In genomic region chr11:9191555-9192131, GRCm38 (mm10) we compare ENCODE assay signal across 12 mouse cellular contexts. TPM values are rescaled to one million over a fixed set of nuclear protein-coding genes. Genes with fewer than 3 reads are reported as not detected.
DNase-seq lines count a peak whose midpoint lies in the region; ATAC-seq and TF ChIP-seq lines count a peak whose summit lies in the region.
"Had no signal": no experiment of that assay in that cellular context is flagged by ENCODE, and none has a peak within 500 bp of the region (broad histone marks: within the 10 kb centered on the region; RNA-seq: fewer than 3 reads in every experiment).

Gene Abca13 (plus strand): TSS chr11:9191942.

- no peaks in the 10 kb centered on the region for H3K9me3 ChIP-seq in liver, postnatal 0 days (ENCODE audit: low read length)
- H3K9me3 ChIP-seq in liver, embryonic 11.5 days (ENCODE audit: control insufficient read depth, low read length): no peaks in the 10 kb centered on the region
- H3K9me3 ChIP-seq in embryonic facial prominence, embryonic 11.5 days (replicated peaks; ENCODE audit: control insufficient read depth, low read length): no peaks in the 10 kb centered on the region
- H3K9me3 ChIP-seq in kidney, embryonic 16.5 days (ENCODE audit: low read length): no peaks in the 10 kb centered on the region
- H3K9me3 ChIP-seq in midbrain, embryonic 14.5 days (ENCODE audit: control insufficient read depth, low read length): no peaks in the 10 kb centered on the region
- H3K9me3 ChIP-seq: neural tube, embryonic 12.5 days had no signal

- H3K9ac ChIP-seq in liver, postnatal 0 days (replicated peaks): no peak within 1 kb of the TSS
- H3K9ac ChIP-seq in liver, embryonic 11.5 days (ENCODE audit: low read depth, low read length): no peak within 1 kb of the TSS
- no peak within 1 kb of the TSS for H3K9ac ChIP-seq in embryonic facial prominence, embryonic 11.5 days (replicated peaks; ENCODE audit: low read length)
- H3K9ac ChIP-seq in kidney, embryonic 16.5 days (replicated peaks; ENCODE audit: low read length): no peak within 1 kb of the TSS
- H3K9ac ChIP-seq in midbrain, embryonic 14.5 days (replicated peaks; ENCODE audit: low read length): no peak within 1 kb of the TSS
- H3K9ac ChIP-seq: hindbrain, embryonic 14.5 days; liver, embryonic 14.5 days; neural tube, embryonic 12.5 days had no signal

- no peaks in the 10 kb centered on the region for H3K4me1 ChIP-seq in liver, postnatal 0 days (ENCODE audit: insufficient read depth)
- H3K4me1 ChIP-seq in liver, embryonic 11.5 days (replicated peaks; ENCODE audit: control insufficient read depth, insufficient read depth, low read length): no peaks in the 10 kb centered on the region
- no peaks in the 10 kb centered on the region for H3K4me1 ChIP-seq in embryonic facial prominence, embryonic 11.5 days (ENCODE audit: control insufficient read depth, insufficient read depth, low read length)
- H3K4me1 ChIP-seq in kidney, embryonic 16.5 days (ENCODE audit: insufficient read depth, low read length): no peaks in the 10 kb centered on the region
- H3K4me1 ChIP-seq in midbrain, embryonic 14.5 days (ENCODE audit: control insufficient read depth, insufficient read depth, low read length): no peaks in the 10 kb centered on the region
- H3K4me1 ChIP-seq: neural tube, embryonic 12.5 days had no signal

- peak within 1 kb of the TSS; percentile 17 for H3K4me3 ChIP-seq in liver, postnatal 0 days (ENCODE audit: low read depth, low read length)
- no peak within 1 kb of the TSS for H3K4me3 ChIP-seq in liver, embryonic 11.5 days (ENCODE audit: low read depth, low read length)
- no peak within 1 kb of the TSS for H3K4me3 ChIP-seq in embryonic facial prominence, embryonic 11.5 days (ENCODE audit: low read depth, low read length)
- no peak within 1 kb of the TSS for H3K4me3 ChIP-seq in kidney, embryonic 16.5 days (ENCODE audit: low read length)
- H3K4me3 ChIP-seq in midbrain, embryonic 14.5 days (replicated peaks; ENCODE audit: low read depth, low read length): no peak within 1 kb of the TSS
- H3K4me3 ChIP-seq: neural tube, embryonic 12.5 days had no signal

- peak within 1 kb of the TSS; percentile 20; the same call in 1 of the 2 replicates for H3K4me2 ChIP-seq in liver, postnatal 0 days (ENCODE audit: low read depth, low read length)
- H3K4me2 ChIP-seq in liver, embryonic 11.5 days: no peak within 1 kb of the TSS
- H3K4me2 ChIP-seq in embryonic facial prominence, embryonic 11.5 days (ENCODE audit: low read depth, low read length): no peak within 1 kb of the TSS
- H3K4me2 ChIP-seq in kidney, embryonic 16.5 days (replicated peaks; ENCODE audit: low read depth, low read length): no peak within 1 kb of the TSS
- H3K4me2 ChIP-seq in midbrain, embryonic 14.5 days (ENCODE audit: low read length): no peak within 1 kb of the TSS
- H3K4me2 ChIP-seq: hindbrain, embryonic 14.5 days; neural tube, embryonic 12.5 days had no signal

- H3K36me3 ChIP-seq in liver, postnatal 0 days (replicated peaks; ENCODE audit: insufficient read depth, low read length): no peaks in the 10 kb centered on the region
- no peaks in the 10 kb centered on the region for H3K36me3 ChIP-seq in liver, embryonic 11.5 days (ENCODE audit: control insufficient read depth, insufficient read depth, low read length)
- H3K36me3 ChIP-seq in embryonic facial prominence, embryonic 11.5 days (replicated peaks; ENCODE audit: control insufficient read depth, insufficient read depth, low read depth, low read length): no peaks in the 10 kb centered on the region
- H3K36me3 ChIP-seq in kidney, embryonic 16.5 days (ENCODE audit: insufficient read depth, low read length): no peaks in the 10 kb centered on the region
- no peaks in the 10 kb centered on the region for H3K36me3 ChIP-seq in midbrain, embryonic 14.5 days (ENCODE audit: control insufficient read depth, insufficient read depth, low read length)
- H3K36me3 ChIP-seq: neural tube, embryonic 12.5 days had no signal

- TF ChIP-seq CTCF in liver, postnatal 0 days (IDR thresholded peaks at IDR 0.05; ENCODE audit: low read depth): no peak

- 56% methylated on average over 12 of the region's 12 CpGs for WGBS in liver, postnatal 0 days (ENCODE audit: insufficient replicate concordance)
- 66% methylated on average over 12 of the region's 12 CpGs for WGBS in liver, embryonic 11.5 days
- WGBS in embryonic facial prominence, embryonic 11.5 days: 34% methylated on average over 12 of the region's 12 CpGs
- 45% methylated on average over 12 of the region's 12 CpGs for WGBS in kidney, embryonic 16.5 days
- WGBS in midbrain, embryonic 14.5 days: 34% methylated on average over 12 of the region's 12 CpGs

- ATAC-seq in liver, postnatal 0 days: 0 out of 2 replicates have a peak, but pooled peaks have one; percentile 13
- no peak for ATAC-seq in liver, embryonic 11.5 days (replicated peaks; ENCODE audit: low FRiP score)
- ATAC-seq in embryonic facial prominence, embryonic 11.5 days (replicated peaks; ENCODE audit: insufficient number of reproducible peaks, low FRiP score, low TSS enrichment, low read depth): peak; percentile 58
- peak; percentile 50; the same call in 1 of the 2 replicates for ATAC-seq in kidney, embryonic 16.5 days (ENCODE audit: low FRiP score, low TSS enrichment)
- 0 out of 2 replicates have a peak, but pooled peaks have one; percentile 41 for ATAC-seq in midbrain, embryonic 14.5 days (ENCODE audit: low FRiP score, low TSS enrichment)

- H3K27ac ChIP-seq in liver, postnatal 0 days (ENCODE audit: low read depth): peak within 1 kb of the TSS; percentile 49; the same call in 1 of the 2 replicates
- H3K27ac ChIP-seq in liver, embryonic 11.5 days (ENCODE audit: low read depth, low read length): no peak within 1 kb of the TSS
- H3K27ac ChIP-seq in embryonic facial prominence, embryonic 11.5 days (replicated peaks; ENCODE audit: low read depth, low read length): no peak within 1 kb of the TSS
- 0 out of 2 replicates have a peak within 1 kb of the TSS, but pooled peaks have one; percentile 10 for H3K27ac ChIP-seq in kidney, embryonic 16.5 days (ENCODE audit: low read length)
- no peak within 1 kb of the TSS for H3K27ac ChIP-seq in midbrain, embryonic 14.5 days (replicated peaks; ENCODE audit: low read depth, low read length)
- H3K27ac ChIP-seq: hindbrain, embryonic 14.5 days; liver, embryonic 14.5 days; neural tube, embryonic 12.5 days had no signal

- DNase-seq in liver, postnatal 0 days: peak; percentile 17
- DNase-seq in liver, embryonic 11.5 days (ENCODE audit: low spot score): no peak
- no peak for DNase-seq in embryonic facial prominence, embryonic 11.5 days (ENCODE audit: low spot score)
- DNase-seq in midbrain, embryonic 14.5 days: peak; percentile 27
- no peak for DNase-seq in adrenal gland, postnatal 36 days
- no peak for DNase-seq in frontal cortex, postnatal 10 days (ENCODE audit: low spot score in 2 of 2)
- DNase-seq in left cerebral cortex, adult 8-10 months (ENCODE audit: low spot score in 2 of 2): no peak
- DNase-seq: heart, adult 11 months had no signal

- TF ChIP-seq EP300 in liver, postnatal 0 days (IDR thresholded peaks at IDR 0.05; ENCODE audit: low read depth): no peak

- H3K27me3 ChIP-seq in liver, postnatal 0 days (ENCODE audit: insufficient read depth, low read length): no peaks in the 10 kb centered on the region
- no peaks in the 10 kb centered on the region for H3K27me3 ChIP-seq in liver, embryonic 11.5 days (replicated peaks; ENCODE audit: control insufficient read depth, insufficient read depth, low read length)
- H3K27me3 ChIP-seq in embryonic facial prominence, embryonic 11.5 days (ENCODE audit: control insufficient read depth, insufficient read depth, low read length): no peaks in the 10 kb centered on the region
- no peaks in the 10 kb centered on the region for H3K27me3 ChIP-seq in kidney, embryonic 16.5 days (ENCODE audit: insufficient read depth, low read length)
- H3K27me3 ChIP-seq in midbrain, embryonic 14.5 days (ENCODE audit: control insufficient read depth, insufficient read depth, low read length): no peaks in the 10 kb centered on the region
- H3K27me3 ChIP-seq: neural tube, embryonic 12.5 days had no signal

RNA-seq across cellular contexts. Expression of gene Abca13, which starts in this region (rescaled TPM):
- polyA plus RNA-seq in liver, postnatal 0 days (2015; fragmentation: Nextera tagmentation; extraction: Ambion mirVana): 0.18 and 0.49 TPM in 2 replicates
- polyA plus RNA-seq in liver, embryonic 11.5 days (2014; fragmentation: Nextera tagmentation; extraction: Ambion mirVana): 0.04 and 0.09 TPM in 2 replicates
- polyA plus RNA-seq in embryonic facial prominence, embryonic 11.5 days (2014; fragmentation: Nextera tagmentation; extraction: Ambion mirVana): 0.08 TPM in 2 replicates
- 0.35 and 0.36 TPM in 2 replicates for polyA plus RNA-seq in kidney, embryonic 16.5 days (2015; fragmentation: Nextera tagmentation; extraction: Ambion mirVana)
- 0.03 and 0.18 TPM in 2 replicates for polyA plus RNA-seq in midbrain, embryonic 14.5 days (2014; fragmentation: Nextera tagmentation; extraction: Ambion mirVana)
- total RNA-seq in adrenal gland, postnatal 36 days (2021): under 1 TPM; 0.03 TPM
- total RNA-seq in left cerebral cortex, adult 8-10 months (2022): under 1 TPM; 0.02 to 0.04 (median 0.02) TPM

Comparison
In these comparisons a context has a peak if more than half of its experiments do, and no peak if none do; other contexts are left out.
1. Peak in DNase-seq, ATAC-seq, H3K4me3 ChIP-seq, H3K27ac ChIP-seq and H3K4me2 ChIP-seq in liver, postnatal 0 days; RNA of the gene not detected or under 1 TPM.
2. Peak in ATAC-seq in embryonic facial prominence, embryonic 11.5 days; RNA of the gene not detected or under 1 TPM.
3. Peak in ATAC-seq and H3K27ac ChIP-seq in kidney, embryonic 16.5 days; RNA of the gene not detected or under 1 TPM.
4. Peak in DNase-seq and ATAC-seq in midbrain, embryonic 14.5 days; RNA of the gene not detected or under 1 TPM.